Mouse (Mus musculus): ENCODE data around the gene Gm13057.
"Not testable (repeated sequence)": the region's sequence is repeated elsewhere in the genome, so short reads cannot be mapped to it uniquely, and the experiment has no call there.

Gene Gm13057

GRCm38 (mm10) chr4:143551400-143551799 lies at the start of gene Gm13057, which contains the start of gene BC080695:
TSS of gene Gm13057 (plus strand) at chr4:143551709.
TSS of gene BC080695 (plus strand) at chr4:143551700.
- not testable (repeated sequence) for DNase-seq (ENCODE audit: low read depth)

DNA sequence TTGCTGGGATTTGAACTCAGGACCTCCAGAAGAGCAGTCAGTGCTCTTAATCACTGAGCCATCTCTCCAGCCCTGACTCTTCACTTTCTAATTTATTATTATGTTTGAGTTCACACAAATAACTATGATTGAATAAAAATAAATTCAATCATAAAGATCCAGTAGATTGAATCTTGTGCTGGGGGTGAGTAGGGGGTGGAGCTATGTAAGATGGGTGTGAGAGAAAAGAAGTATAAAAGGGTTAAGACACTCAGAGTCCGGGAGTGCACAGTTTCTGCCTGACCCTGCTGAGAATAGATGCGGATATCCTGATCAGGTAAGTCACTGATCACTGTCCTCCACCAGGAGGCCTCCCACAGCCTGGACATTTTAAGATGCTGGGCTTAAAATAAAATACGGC lies 40.5 kb upstream of the Gm13057 start, which contains the start of gene Gm13043:
Gene Gm13043, plus strand, starts transcription at position 301 of the 400 bp plus-strand sequence.
- no peak for DNase-seq (ENCODE audit: low read depth)

DNA sequence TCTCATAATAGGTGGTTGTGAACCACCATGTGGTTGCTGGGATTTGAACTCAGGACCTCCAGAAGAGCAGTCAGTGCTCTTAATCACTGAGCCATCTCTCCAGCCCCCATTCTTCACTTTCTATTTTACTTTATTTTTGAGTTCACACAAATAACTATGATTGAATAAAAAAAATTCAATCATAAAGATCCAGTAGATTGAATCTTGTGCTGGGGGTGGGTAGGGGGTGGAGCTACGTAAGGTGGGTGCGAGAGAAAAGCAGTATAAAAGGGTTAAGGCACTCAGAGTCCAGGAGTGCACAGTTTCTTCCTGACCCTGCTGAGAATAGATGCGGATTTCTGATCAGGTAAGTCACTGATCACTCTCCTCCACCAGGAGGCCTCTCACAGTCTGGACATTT lies 15.9 kb upstream of the Gm13057 start, which contains the start of gene Gm13040:
Gene Gm13040, plus strand, starts transcription at position 301 of the 400 bp plus-strand sequence.
- not testable (repeated sequence) for DNase-seq (ENCODE audit: low read depth)

All from induced T-regulatory cell, adult 2 months (primary cell).